Mouse (Mus musculus) megakaryocyte, embryonic 14.5 days (primary cell): ENCODE results near the gene Aco1.

ENCODE experiments used
- FLI1 ChIP-seq: IDR thresholded peaks from 2 replicates; pipeline ENCODE4 v1.6.1; 2012; ENCODE audit warnings: low read length, inconsistent platforms, mixed read lengths
- GATA1 ChIP-seq: IDR thresholded peaks from 3 replicates; pipeline ENCODE4 v1.6.1; 2012; ENCODE audit warnings: mixed read lengths, low read length, inconsistent platforms, borderline replicate concordance

- TF ChIP-seq GATA1 (no peak), FLI1 (no peak)
Observed at GRCm38 (mm10) chr4:40158224-40158540, 15.3 kb downstream of the Aco1 start.
